Mouse (Mus musculus): ENCODE measurements around the gene Poc5.

DNA sequence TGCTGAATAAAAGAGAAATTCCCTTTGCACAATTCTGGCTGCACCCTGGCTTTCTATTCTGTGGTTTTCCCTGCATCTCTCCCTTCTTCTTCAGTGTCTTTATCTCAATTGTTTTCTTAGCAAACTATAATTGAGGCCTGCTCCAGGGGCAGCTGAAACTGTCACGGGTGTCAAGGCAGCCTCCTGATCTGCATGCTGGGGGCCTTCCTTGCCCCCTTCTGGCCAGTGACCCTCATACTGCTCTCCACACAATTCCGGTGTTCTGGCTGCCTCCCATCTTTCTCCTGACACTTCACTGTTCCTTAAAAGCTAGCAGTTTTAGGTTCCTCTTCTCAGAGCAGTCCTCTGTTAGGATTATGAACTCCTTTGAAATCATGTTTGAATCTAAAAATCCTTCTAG lies 1.2 kb downstream of the Poc5 start:
- TF ChIP-seq CTCF (IDR thresholded peaks at IDR 0.05): no peak
- no peak for TF ChIP-seq EP300 (IDR thresholded peaks at IDR 0.05)
